Mouse (Mus musculus): ENCODE results near the gene Kri1. TPM values are rescaled to one million over a fixed set of nuclear protein-coding genes. Genes with fewer than 3 reads are reported as not detected.

Kri1 gene
- polyA plus RNA-seq (2014; fragmentation: Illumina TruSeq; extraction: RNeasy Lipid Tissue Mini Kit (QIAGEN cat#74804)), result 3.7 TPM

DNA sequence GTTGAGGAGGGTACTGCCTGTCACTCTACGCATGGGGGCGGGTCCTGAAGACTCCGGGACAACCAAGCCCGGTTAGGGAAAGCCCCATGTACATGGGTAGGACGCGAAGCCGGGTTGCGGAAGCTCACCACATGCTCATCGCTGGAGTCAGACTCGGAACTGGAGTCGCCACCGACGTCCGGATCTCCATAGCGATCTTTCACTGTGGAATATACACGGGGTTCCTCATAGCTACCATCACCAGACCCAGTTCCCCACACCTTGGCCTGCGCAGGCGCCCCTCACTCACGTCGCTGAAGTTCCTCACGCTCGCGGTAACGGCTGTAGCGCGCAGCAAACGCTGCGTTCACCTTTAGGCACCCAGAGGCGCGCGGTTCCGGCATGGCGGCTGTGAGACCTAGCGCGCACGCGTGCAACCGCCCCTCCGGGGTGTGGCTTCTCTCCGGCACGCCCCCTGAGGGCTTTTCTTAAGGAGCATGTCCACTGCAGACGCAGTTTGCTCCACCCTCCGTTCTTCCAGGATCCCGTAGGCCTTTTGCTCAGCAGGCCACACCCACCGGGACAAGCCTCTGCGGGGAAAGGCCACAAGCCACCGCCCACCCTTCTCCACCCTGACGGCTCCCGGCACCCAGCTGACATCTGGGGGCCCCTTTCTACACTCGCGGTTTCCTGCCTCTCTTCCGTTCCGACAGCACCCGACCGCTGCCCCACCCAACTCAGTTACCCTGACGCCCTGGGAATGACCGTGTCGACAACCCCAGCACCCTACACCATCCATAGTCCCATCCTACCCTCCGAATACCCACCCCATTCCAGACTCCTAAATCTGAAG lies at the start of gene Kri1:
Gene Kri1, minus strand, starts transcription at position 399 of the 832 bp plus-strand sequence.

GRCm38 (mm10) chr9:21320619-21321512 lies 33.1 kb upstream of the Kri1 start, which contains the start of gene Slc44a2:
Gene Slc44a2 (plus strand): TSS chr9:21320698.

DNA sequence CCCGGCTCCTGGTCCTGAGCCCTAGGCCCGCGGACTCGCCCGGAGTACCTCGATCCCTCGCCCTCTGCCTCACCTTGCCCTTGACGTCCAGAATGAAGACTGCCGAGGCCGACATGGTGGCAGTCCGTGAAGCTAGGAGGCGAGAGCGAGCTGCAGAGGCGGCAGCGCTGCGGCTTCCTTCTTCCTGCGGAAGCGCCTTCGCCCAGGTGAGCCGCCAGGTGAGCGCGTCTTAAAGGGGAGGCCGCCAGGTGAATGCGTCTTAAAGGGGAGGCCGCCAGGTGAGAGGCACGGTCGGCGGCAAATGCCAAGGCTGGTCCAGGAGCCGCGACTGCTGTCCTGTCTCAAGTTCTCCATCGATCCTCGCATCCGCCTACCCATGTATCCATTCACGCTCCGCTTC lies 24.4 kb upstream of the Kri1 start, which contains the start of gene Ap1m2:
Gene Ap1m2, minus strand, starts transcription at position 204 of the 400 bp plus-strand sequence.

DNA sequence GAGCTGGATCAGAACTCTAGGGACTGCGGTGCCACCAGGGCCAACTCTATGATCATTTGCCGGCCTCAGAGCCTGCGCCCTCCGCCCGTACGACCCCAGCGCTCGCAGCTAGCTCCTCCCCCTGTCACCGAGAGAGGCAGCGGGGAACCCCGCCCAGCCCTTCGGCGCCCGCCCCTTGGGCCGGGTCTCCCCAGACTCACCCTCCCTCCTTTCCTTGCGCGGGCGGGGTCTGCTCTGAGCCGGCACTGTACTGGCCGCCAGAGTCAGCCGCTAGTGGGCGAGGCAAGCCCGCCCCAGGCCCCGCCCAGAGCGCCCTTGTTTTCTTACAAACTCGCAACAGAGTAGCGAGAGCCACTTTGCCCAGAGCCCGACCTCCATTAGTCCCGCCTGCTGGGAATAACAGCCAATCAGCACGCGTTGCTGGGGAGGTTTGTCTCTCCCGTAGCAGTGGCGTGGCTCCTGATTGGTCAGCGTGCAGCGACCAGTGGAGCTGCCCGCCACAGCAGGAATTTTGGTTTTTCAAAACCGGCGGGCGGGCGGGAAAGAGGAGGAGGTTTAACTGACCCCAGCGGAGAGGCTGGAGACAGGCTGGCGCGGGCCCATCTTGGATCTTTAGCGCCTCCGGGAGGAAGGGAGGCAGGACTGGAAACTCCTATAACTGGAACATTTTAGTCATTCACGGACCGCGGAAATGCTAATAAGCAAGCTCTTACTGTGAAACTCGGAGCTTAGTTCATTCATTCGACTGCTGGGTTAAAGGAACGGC lies 3.4 kb upstream of the Kri1 start, which contains the start of gene Cdkn2d:
Gene Cdkn2d, minus strand, starts transcription at position 386 of the 766 bp plus-strand sequence.

GRCm38 (mm10) chr9:21265000-21265561 lies 22.7 kb downstream of the Kri1 start, which contains the start of gene Atg4d:
Gene Atg4d (plus strand): TSS chr9:21265293.

DNA sequence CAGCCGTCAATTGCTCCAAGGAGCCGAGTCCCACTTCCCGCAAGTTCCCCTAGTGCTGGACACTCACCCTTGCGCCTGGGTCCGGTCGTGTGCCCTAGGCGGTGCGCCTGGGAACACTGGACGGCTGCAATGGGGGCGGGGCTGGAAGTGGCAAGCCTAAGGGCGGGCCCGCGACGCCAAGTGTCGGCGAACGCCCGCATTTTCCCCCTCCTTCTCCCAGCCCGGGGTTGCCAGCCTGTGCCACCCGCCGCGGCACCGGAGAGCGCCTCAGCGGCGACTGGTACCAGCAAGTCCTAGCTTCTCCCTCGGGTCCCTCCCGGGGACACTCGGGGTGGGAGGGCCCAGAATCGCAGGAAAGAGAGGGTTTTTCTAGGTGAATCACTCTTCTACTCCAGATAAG lies 39.4 kb downstream of the Kri1 start, which contains the start of gene S1pr5:
Gene S1pr5, minus strand, starts transcription at position 118 of the 400 bp plus-strand sequence.

DNA sequence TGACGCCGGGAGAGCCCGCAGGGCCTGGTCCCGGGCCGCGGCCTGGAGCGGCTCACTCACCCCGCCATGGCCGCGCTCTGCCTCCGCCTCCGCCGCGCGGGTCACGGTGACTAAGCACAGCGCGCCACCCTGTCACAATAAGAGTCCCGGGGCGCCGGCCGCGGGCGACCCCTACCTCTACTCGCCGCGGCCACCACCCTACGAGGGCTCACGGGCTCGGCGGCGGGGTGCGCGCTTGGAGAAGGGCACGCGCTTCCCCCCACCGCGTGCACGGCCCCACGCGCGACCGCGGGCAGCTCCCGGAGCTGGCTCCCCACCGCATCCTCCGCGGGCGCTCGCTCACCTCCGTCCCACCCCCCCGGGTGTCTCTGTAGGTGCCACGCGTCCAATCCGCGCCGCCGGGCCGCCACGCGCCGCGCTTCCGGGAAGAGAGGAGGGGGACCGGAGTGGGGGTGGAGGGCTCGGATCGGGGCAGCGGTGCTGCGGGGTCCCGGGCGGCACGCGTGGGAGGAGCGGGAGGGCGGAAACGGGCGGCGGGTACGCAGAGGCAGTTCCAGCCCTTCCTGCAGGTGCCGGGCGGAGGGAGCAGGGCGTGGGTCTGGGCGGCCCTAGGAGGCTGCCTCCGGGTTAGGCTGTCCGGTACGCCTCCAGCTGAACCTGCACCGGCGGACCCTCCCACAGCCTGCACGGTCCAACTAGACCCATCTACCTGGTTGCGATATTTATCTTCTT lies 48.9 kb downstream of the Kri1 start, which contains the start of gene Keap1:
Gene Keap1, minus strand, starts transcription at position 629 of the 732 bp plus-strand sequence.

Other genes with a start within 250 kb of the Kri1 start
- gene Zglp1, start 220.9 kb downstream of the Kri1 start, polyA plus RNA-seq (2014; fragmentation: Illumina TruSeq; extraction: RNeasy Lipid Tissue Mini Kit (QIAGEN cat#74804)), result not detected
- not detected for gene Gm49373, start 214.9 kb downstream of the Kri1 start, polyA plus RNA-seq (2014; fragmentation: Illumina TruSeq; extraction: RNeasy Lipid Tissue Mini Kit (QIAGEN cat#74804))
- not detected for gene Fdx1l, start 214.4 kb downstream of the Kri1 start, polyA plus RNA-seq (2014; fragmentation: Illumina TruSeq; extraction: RNeasy Lipid Tissue Mini Kit (QIAGEN cat#74804))
- 0.54 TPM for gene Gm38431, start 196.0 kb downstream of the Kri1 start, polyA plus RNA-seq (2014; fragmentation: Illumina TruSeq; extraction: RNeasy Lipid Tissue Mini Kit (QIAGEN cat#74804))
- gene Raver1, start 196.0 kb downstream of the Kri1 start, polyA plus RNA-seq (2014; fragmentation: Illumina TruSeq; extraction: RNeasy Lipid Tissue Mini Kit (QIAGEN cat#74804)), result 16.4 TPM
- 1.4 TPM for gene Tyk2, start 156.7 kb downstream of the Kri1 start, polyA plus RNA-seq (2014; fragmentation: Illumina TruSeq; extraction: RNeasy Lipid Tissue Mini Kit (QIAGEN cat#74804))
- gene Cdc37, start 138.0 kb downstream of the Kri1 start, polyA plus RNA-seq (2014; fragmentation: Illumina TruSeq; extraction: RNeasy Lipid Tissue Mini Kit (QIAGEN cat#74804)), result 11.9 TPM
- gene Pde4a, start 122.3 kb downstream of the Kri1 start, polyA plus RNA-seq (2014; fragmentation: Illumina TruSeq; extraction: RNeasy Lipid Tissue Mini Kit (QIAGEN cat#74804)), result 0.60 TPM
- 9.5 TPM for gene Keap1, start 48.6 kb downstream of the Kri1 start, polyA plus RNA-seq (2014; fragmentation: Illumina TruSeq; extraction: RNeasy Lipid Tissue Mini Kit (QIAGEN cat#74804))
- not detected for gene S1pr5, start 39.5 kb downstream of the Kri1 start, polyA plus RNA-seq (2014; fragmentation: Illumina TruSeq; extraction: RNeasy Lipid Tissue Mini Kit (QIAGEN cat#74804))
- 0.80 TPM for gene Atg4d, start 22.7 kb downstream of the Kri1 start, polyA plus RNA-seq (2014; fragmentation: Illumina TruSeq; extraction: RNeasy Lipid Tissue Mini Kit (QIAGEN cat#74804))
- 3.8 TPM for gene Cdkn2d, start 3.4 kb upstream of the Kri1 start, polyA plus RNA-seq (2014; fragmentation: Illumina TruSeq; extraction: RNeasy Lipid Tissue Mini Kit (QIAGEN cat#74804))
- gene Ap1m2, start 24.4 kb upstream of the Kri1 start, polyA plus RNA-seq (2014; fragmentation: Illumina TruSeq; extraction: RNeasy Lipid Tissue Mini Kit (QIAGEN cat#74804)), result 0.74 TPM
- gene Slc44a2, start 32.7 kb upstream of the Kri1 start, polyA plus RNA-seq (2014; fragmentation: Illumina TruSeq; extraction: RNeasy Lipid Tissue Mini Kit (QIAGEN cat#74804)), result 27.2 TPM
- gene Ilf3, start 79.9 kb upstream of the Kri1 start, polyA plus RNA-seq (2014; fragmentation: Illumina TruSeq; extraction: RNeasy Lipid Tissue Mini Kit (QIAGEN cat#74804)), result 48.9 TPM
- not detected for gene Qtrt1, start 123.9 kb upstream of the Kri1 start, polyA plus RNA-seq (2014; fragmentation: Illumina TruSeq; extraction: RNeasy Lipid Tissue Mini Kit (QIAGEN cat#74804))
- gene Dnm2, start 136.9 kb upstream of the Kri1 start, polyA plus RNA-seq (2014; fragmentation: Illumina TruSeq; extraction: RNeasy Lipid Tissue Mini Kit (QIAGEN cat#74804)), result 11.7 TPM
- 5.1 TPM for gene Tmed1, start 222.3 kb upstream of the Kri1 start, polyA plus RNA-seq (2014; fragmentation: Illumina TruSeq; extraction: RNeasy Lipid Tissue Mini Kit (QIAGEN cat#74804))
- 4.7 TPM for gene AB124611, start 238.2 kb upstream of the Kri1 start, polyA plus RNA-seq (2014; fragmentation: Illumina TruSeq; extraction: RNeasy Lipid Tissue Mini Kit (QIAGEN cat#74804))

All from ovary, adult 10 weeks (tissue).